Mouse (Mus musculus): ENCODE results near the gene Met. TPM values are rescaled to one million over a fixed set of nuclear protein-coding genes. Genes with fewer than 3 reads are reported as not detected.

The Met gene
- polyA plus RNA-seq, 1 experiment from 2014 or later: 10.5 TPM

GRCm38 (mm10) chr6:17559657-17560056, 96.1 kb downstream of the Met start:
- Histone ChIP-seq H3K4me2 (no peak overlapping the region), H3K27ac (0 out of 2 replicates have a peak overlapping the region, but pooled peaks have one; percentile 17), H3K4me3 (replicated peaks) (no peak overlapping the region), H3K9me3 (no peaks in the 10 kb centered on the region), H3K4me1 (no peaks in the 10 kb centered on the region), H3K36me3 (0 out of 2 replicates have a peak, but pooled peaks cover 3% of the 10 kb centered on the region), H3K27me3 (replicated peaks) (no peaks in the 10 kb centered on the region), H3K9ac (no peak overlapping the region)
- 60% methylated on average over 4 of the region's 4 CpGs for WGBS
- ATAC-seq (ENCODE audit: insufficient read depth, low FRiP score, low read depth): peak; percentile 83

- no peaks in the 10 kb centered on the region for H3K9me3 ChIP-seq
- no peak overlapping the region for H3K9ac ChIP-seq
- 0 out of 2 replicates have a peak, but pooled peaks cover 3% of the 10 kb centered on the region for H3K36me3 ChIP-seq
- no peak for ATAC-seq (ENCODE audit: insufficient read depth, low FRiP score, low read depth)
- no peak overlapping the region for H3K27ac ChIP-seq
- 43% methylated on average over 2 of the region's 2 CpGs for WGBS
- H3K27me3 ChIP-seq (replicated peaks): no peaks in the 10 kb centered on the region
- H3K4me2 ChIP-seq: no peak overlapping the region
- no peak overlapping the region for H3K4me3 ChIP-seq (replicated peaks)
- no peaks in the 10 kb centered on the region for H3K4me1 ChIP-seq
Measured at GRCm38 (mm10) chr6:17561347-17561746, 97.7 kb downstream of the Met start.

GRCm38 (mm10) chr6:17561886-17562285, 98.3 kb downstream of the Met start:
- Histone ChIP-seq H3K27me3 (replicated peaks) (no peaks in the 10 kb centered on the region), H3K27ac (no peak overlapping the region), H3K4me2 (no peak overlapping the region), H3K9ac (no peak overlapping the region), H3K4me3 (replicated peaks) (no peak overlapping the region), H3K36me3 (no peaks in the 10 kb centered on the region), H3K4me1 (no peaks in the 10 kb centered on the region), H3K9me3 (no peaks in the 10 kb centered on the region)
- 35% methylated on average over 3 of the region's 3 CpGs for WGBS
- no peak for ATAC-seq (ENCODE audit: insufficient read depth, low FRiP score, low read depth)

- Histone ChIP-seq H3K36me3 (no peaks in the 10 kb centered on the region), H3K27ac (peak overlapping the region; percentile 19; the same call in 1 of the 2 replicates), H3K9me3 (no peaks in the 10 kb centered on the region), H3K27me3 (replicated peaks) (no peaks in the 10 kb centered on the region), H3K9ac (no peak overlapping the region), H3K4me3 (replicated peaks) (no peak overlapping the region), H3K4me1 (no peaks in the 10 kb centered on the region), H3K4me2 (no peak overlapping the region)
- ATAC-seq (ENCODE audit: insufficient read depth, low FRiP score, low read depth): no peak
- 24% methylated on average over 10 of the region's 10 CpGs for WGBS
Measured at GRCm38 (mm10) chr6:17562472-17563088, 99.0 kb downstream of the Met start.

- 85% methylated on average over 11 of the region's 11 CpGs for WGBS
- no peak overlapping the region for H3K27ac ChIP-seq
- no peak for ATAC-seq (ENCODE audit: insufficient read depth, low FRiP score, low read depth)
- H3K9me3 ChIP-seq: no peaks in the 10 kb centered on the region
- H3K4me3 ChIP-seq (replicated peaks): no peak overlapping the region
- H3K4me1 ChIP-seq: no peaks in the 10 kb centered on the region
- no peak overlapping the region for H3K4me2 ChIP-seq
- H3K9ac ChIP-seq: no peak overlapping the region
- H3K27me3 ChIP-seq (replicated peaks): no peaks in the 10 kb centered on the region
- no peaks in the 10 kb centered on the region for H3K36me3 ChIP-seq
Measured at GRCm38 (mm10) chr6:17568702-17569352, 105.2 kb downstream of the Met start.

GRCm38 (mm10) chr6:17573227-17573626, 109.6 kb downstream of the Met start:
- ATAC-seq (ENCODE audit: insufficient read depth, low FRiP score, low read depth): no peak
- no peaks in the 10 kb centered on the region for H3K27me3 ChIP-seq (replicated peaks)
- no peaks in the 10 kb centered on the region for H3K4me1 ChIP-seq

GRCm38 (mm10) chr6:17573732-17574131, 110.1 kb downstream of the Met start:
- Histone ChIP-seq H3K4me2 (no peak overlapping the region), H3K9ac (no peak overlapping the region), H3K4me1 (no peaks in the 10 kb centered on the region), H3K9me3 (no peaks in the 10 kb centered on the region), H3K27me3 (replicated peaks) (no peaks in the 10 kb centered on the region), H3K4me3 (replicated peaks) (no peak overlapping the region), H3K27ac (no peak overlapping the region), H3K36me3 (0 out of 2 replicates have a peak, but pooled peaks cover 5% of the 10 kb centered on the region)
- WGBS: 91% methylated on average over 2 of the region's 2 CpGs
- no peak for ATAC-seq (ENCODE audit: insufficient read depth, low FRiP score, low read depth)

More at GRCm38 (mm10) chr6:17573227-17573626, 109.6 kb downstream of the Met start:
- Histone ChIP-seq H3K4me3 (replicated peaks) (no peak overlapping the region), H3K9me3 (no peaks in the 10 kb centered on the region), H3K9ac (no peak overlapping the region), H3K36me3 (0 out of 2 replicates have a peak, but pooled peaks cover 5% of the 10 kb centered on the region), H3K4me2 (no peak overlapping the region), H3K27ac (no peak overlapping the region)
- 48% methylated on average over 5 of the region's 5 CpGs for WGBS

GRCm38 (mm10) chr6:17578092-17578760, 114.6 kb downstream of the Met start:
- Histone ChIP-seq H3K4me1 (no peaks in the 10 kb centered on the region), H3K27ac (no peak overlapping the region), H3K4me3 (replicated peaks) (no peak overlapping the region), H3K36me3 (0 out of 2 replicates have a peak, but pooled peaks cover 5% of the 10 kb centered on the region), H3K9ac (no peak overlapping the region), H3K4me2 (no peak overlapping the region), H3K9me3 (no peaks in the 10 kb centered on the region), H3K27me3 (replicated peaks) (no peaks in the 10 kb centered on the region)
- ATAC-seq (ENCODE audit: insufficient read depth, low FRiP score, low read depth): no peak
- WGBS: 41% methylated on average over 3 of the region's 3 CpGs

GRCm38 (mm10) chr6:17580349-17580748, 116.7 kb downstream of the Met start:
- Histone ChIP-seq H3K27me3 (replicated peaks) (no peaks in the 10 kb centered on the region), H3K36me3 (no peaks in the 10 kb centered on the region), H3K27ac (no peak overlapping the region), H3K9ac (no peak overlapping the region), H3K4me1 (no peaks in the 10 kb centered on the region), H3K4me2 (no peak overlapping the region), H3K9me3 (no peaks in the 10 kb centered on the region), H3K4me3 (replicated peaks) (no peak overlapping the region)
- 83% methylated on average over 3 of the region's 3 CpGs for WGBS
- ATAC-seq (ENCODE audit: insufficient read depth, low FRiP score, low read depth): no peak

- Histone ChIP-seq H3K4me1 (no peaks in the 10 kb centered on the region), H3K9ac (no peak overlapping the region), H3K9me3 (no peaks in the 10 kb centered on the region), H3K36me3 (no peaks in the 10 kb centered on the region), H3K4me2 (peak overlapping the region; percentile 57), H3K4me3 (replicated peaks) (peak overlapping the region; percentile 36), H3K27ac (no peak overlapping the region), H3K27me3 (replicated peaks) (no peaks in the 10 kb centered on the region)
- peak; percentile 53; the same call in 1 of the 2 replicates for ATAC-seq (ENCODE audit: insufficient read depth, low FRiP score, low read depth)
- WGBS: 11% methylated on average over 13 of the region's 13 CpGs
Measured at GRCm38 (mm10) chr6:17583982-17584381, 120.4 kb downstream of the Met start.

GRCm38 (mm10) chr6:17589049-17589952, 125.7 kb downstream of the Met start:
- Histone ChIP-seq H3K4me1 (no peaks in the 10 kb centered on the region), H3K27me3 (replicated peaks) (no peaks in the 10 kb centered on the region), H3K9me3 (no peaks in the 10 kb centered on the region), H3K27ac (no peak overlapping the region), H3K4me2 (peak overlapping the region; percentile 29), H3K9ac (no peak overlapping the region), H3K36me3 (no peaks in the 10 kb centered on the region), H3K4me3 (replicated peaks) (no peak overlapping the region)
- whole genome bisulfite sequencing: 19% methylated on average over 16 of the region's 16 CpGs
- ATAC-seq (ENCODE audit: insufficient read depth, low FRiP score, low read depth): peak; percentile 77; the same call in 1 of the 2 replicates
